Mouse (Mus musculus) right cerebral cortex, adult 2 months (tissue): ENCODE measurements around the gene Resp18.

Experiments
- DNase-seq, 2 experiments: peaks; one replicate each; pipeline ENCODE4 v3.0.0; 2021 to 2022; ENCODE audit warnings: low spot score in 2 of 2

Gene Resp18

GRCm38 (mm10) chr1:75277195-75278188 lies 723 bp downstream of the Resp18 start:
- no peak for DNase-seq

GRCm38 (mm10) chr1:75264091-75264880 lies 13.9 kb downstream of the Resp18 start, which contains the start of gene Ptprn:
Ptprn (minus strand) TSS chr1:75264502.
- peak; percentile 85 to 88 for DNase-seq

GRCm38 (mm10) chr1:75262969-75263951 lies 15.0 kb downstream of the Resp18 start:
- peak; percentile 70 to 72 for DNase-seq

DNA sequence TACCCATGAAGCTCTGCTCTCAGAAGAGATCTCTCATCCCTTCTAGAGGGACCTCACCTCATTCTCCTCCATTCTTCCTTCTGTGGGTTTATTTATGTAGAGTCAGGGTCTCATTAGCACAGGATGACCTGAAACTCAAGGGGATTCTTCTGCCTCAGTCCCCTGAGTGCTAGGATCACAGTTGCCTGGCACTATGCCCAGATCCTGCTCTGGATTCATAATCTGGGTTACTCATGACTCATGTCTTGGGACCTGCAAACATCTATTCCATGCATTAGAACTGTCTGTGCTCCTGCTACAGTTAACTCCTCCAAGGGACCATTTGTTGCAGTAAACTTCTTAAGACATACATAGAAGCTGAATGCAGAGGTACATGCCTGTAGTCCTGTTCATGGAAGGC lies 16.9 kb downstream of the Resp18 start:
- DNase-seq = no peak

DNA sequence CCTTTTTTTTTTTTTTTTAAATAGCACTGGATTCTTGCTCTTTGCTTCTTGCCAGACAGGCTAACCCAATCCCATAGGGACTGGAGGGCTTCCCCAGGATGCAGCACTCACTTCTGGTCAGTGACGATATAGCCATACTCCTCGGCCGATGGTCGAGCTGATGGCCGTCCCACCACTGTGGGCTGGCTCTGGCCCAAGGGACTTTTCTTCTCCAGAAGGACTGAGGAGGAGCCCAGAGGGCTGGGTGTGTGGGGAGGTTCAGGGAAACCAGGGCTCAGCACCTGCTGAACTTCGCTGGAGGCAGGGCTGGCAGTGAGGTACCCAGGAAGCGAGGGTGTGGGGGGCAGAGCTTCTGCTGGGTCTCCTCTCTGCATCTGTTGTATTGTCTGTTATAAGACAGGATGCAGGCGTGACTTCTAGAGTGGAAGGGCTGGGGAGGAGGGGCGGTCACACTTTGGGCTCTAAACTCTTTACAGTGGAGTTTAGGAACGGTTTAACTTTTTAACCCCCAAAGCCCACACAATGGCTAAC lies 22.6 kb downstream of the Resp18 start:
- DNase-seq = no peak

DNA sequence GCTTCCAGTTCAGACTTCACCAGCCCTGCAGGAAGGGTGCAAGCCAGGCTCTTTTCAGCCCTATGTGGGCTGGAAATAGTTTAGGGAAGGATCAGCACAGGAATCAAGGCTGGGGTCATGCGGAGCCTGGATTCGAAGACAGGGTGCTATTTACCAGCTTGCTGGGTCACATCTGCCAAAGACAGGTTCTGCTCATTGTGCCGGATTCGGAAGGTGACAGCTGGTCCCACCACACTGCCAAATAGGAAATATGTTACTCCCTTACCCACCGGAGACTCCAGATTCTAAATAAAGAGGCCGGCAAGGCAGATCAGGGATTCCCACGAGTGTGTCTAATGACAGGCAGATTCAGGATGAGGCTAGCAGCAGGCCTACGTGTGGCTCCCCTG lies 23.6 kb downstream of the Resp18 start:
- DNase-seq = no peak

GRCm38 (mm10) chr1:75253849-75254624 lies 24.2 kb downstream of the Resp18 start:
- peak; percentile 92 to 93 for DNase-seq

DNA sequence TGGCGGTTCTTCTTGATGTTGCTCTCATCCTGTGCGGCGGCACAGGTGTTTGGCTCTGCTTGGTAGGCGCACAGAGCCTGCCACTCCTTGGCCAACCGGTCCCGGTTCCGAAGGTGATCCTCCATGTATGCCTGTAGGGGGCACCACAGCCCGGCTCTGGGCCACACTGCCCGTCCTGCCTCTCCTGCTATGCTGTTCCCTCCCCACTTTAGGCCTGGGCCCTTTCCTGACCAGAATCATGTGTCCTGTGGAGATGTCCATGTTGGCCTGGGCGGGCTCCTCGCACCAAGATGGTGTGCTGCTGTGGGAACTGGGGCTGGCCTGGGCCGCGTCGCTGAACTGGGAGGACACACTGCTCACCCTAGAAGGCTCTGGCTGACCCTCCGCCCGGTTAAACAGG lies 25.2 kb downstream of the Resp18 start:
- no peak for DNase-seq

DNA sequence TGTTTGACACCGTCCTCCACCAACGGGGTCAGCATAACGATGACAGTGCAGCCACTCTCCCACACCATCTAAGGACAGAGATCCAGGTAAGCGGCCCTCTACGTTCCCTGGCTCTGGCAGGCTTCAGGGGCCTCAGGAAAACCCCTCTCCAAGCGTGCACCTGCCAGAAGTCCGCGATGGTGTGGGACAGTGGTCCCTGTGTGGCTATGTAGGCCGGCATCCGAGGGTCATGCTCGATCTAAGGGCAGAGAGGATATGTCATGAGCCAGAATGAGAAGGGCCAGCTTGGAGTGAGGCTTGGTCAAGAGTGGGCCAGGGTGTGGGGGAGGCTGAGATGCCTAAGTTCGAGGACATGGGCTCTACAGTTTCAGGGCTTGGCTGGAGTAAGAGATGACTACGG lies 25.9 kb downstream of the Resp18 start:
- DNase-seq = no peak

- DNase-seq = peak; percentile 74 to 75
These were observed 26.9 kb downstream of the Resp18 start for GRCm38 (mm10) chr1:75251112-75251970.

GRCm38 (mm10) chr1:75250498-75250897 lies 27.7 kb downstream of the Resp18 start:
- no peak for DNase-seq

GRCm38 (mm10) chr1:75248041-75248772 lies 30.0 kb downstream of the Resp18 start:
- DNase-seq = no peak

- DNase-seq = no peak
These were observed 30.9 kb downstream of the Resp18 start for GRCm38 (mm10) chr1:75247071-75247930.

GRCm38 (mm10) chr1:75244836-75245235 lies 33.4 kb downstream of the Resp18 start:
- peak; percentile 62 to 75 for DNase-seq

- DNase-seq = no peak
These were observed 33.9 kb downstream of the Resp18 start for GRCm38 (mm10) chr1:75244175-75244826.

DNA sequence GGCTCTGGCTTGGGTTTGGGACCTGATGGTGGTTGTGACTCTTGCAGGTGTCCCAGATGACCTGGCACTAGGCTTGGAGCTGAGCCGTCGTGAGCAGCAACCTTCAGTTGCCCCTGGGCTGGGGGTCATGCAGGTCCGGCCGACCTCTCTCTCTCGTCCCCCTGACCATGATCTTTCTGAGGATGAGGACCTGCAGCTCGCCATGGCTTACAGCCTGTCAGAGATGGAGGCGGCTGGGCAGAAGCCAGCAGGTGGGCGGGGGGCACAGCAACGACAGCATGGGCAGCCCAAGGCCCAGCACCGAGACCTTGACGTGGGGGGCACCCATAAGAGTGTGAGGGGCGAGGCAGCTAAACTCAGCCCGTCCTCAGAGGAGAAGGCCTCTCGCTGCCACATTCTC lies 34.8 kb downstream of the Resp18 start:
- DNase-seq = no peak

DNA sequence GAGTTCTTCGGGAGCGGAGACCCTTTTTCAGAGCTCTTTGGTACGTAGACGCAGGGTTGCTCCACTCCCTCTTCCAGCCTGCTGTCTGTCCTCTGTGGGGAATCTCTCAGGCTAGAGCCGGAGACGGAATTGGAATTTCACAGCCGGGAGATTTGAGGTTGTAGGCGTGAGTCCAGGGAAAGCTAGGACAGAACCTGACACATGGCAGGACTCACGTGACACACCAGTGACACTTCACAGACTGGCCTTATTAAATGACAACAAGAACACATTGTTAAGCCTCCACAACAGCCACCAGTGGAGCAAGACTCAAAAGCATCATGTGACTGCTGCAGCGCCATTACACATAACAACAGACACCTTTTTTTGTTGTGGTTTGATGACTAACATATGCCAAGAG lies 38.6 kb downstream of the Resp18 start:
- DNase-seq = no peak
